Mouse (Mus musculus): ENCODE data around the gene Gc. TPM values are rescaled to one million over a fixed set of nuclear protein-coding genes. Genes with fewer than 3 reads are reported as not detected.
A peak's percentile ranks its signal among the peaks of the same experiment; 100 is the strongest.

The Gc gene
- polyA plus RNA-seq (2015; fragmentation: Nextera tagmentation; extraction: Ambion mirVana) = 30.1 and 52.2 TPM in 2 replicates

DNA sequence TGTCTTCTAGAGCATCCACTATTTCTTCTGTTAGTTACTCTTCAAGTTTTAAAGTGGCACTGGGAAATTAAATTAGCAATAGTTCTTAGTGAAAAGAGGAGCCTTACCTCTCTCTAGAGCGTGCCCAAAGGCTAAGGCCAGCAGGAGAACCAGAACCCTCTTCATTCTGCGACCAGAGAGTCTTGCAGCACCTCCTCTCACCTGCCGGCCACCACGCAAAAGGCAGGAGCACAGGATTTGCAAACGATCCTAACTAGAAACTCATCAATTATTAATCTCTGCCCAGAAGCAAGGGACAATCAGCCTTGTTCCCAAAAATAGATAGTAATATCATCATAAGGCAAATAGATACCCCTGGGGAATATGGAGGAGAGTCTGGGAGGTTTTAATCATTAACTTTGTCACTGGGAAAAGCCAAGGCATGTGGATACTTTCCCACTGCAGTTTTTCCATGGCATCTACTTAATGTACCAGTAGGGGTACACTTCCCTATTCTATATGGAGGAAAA lies at the start of gene Gc:
TSS of gene Gc (minus strand) at position 345 of the 509 bp plus-strand sequence.
- H3K27ac ChIP-seq = no peak within 1 kb of the TSS
- H3K4me2 ChIP-seq (replicated peaks) = no peak within 1 kb of the TSS
- no peaks in the 10 kb centered on the region for H3K36me3 ChIP-seq
- H3K9ac ChIP-seq = no peak within 1 kb of the TSS
- H3K27me3 ChIP-seq (replicated peaks) = no peaks in the 10 kb centered on the region
- no peaks in the 10 kb centered on the region for H3K4me1 ChIP-seq (replicated peaks)
- 61% methylated on average over 5 of the region's 5 CpGs for WGBS
- no peak within 1 kb of the TSS for H3K4me3 ChIP-seq (replicated peaks)
- H3K9me3 ChIP-seq = no peaks in the 10 kb centered on the region
- peak; percentile 61; the same call in 1 of the 2 replicates for ATAC-seq

DNA sequence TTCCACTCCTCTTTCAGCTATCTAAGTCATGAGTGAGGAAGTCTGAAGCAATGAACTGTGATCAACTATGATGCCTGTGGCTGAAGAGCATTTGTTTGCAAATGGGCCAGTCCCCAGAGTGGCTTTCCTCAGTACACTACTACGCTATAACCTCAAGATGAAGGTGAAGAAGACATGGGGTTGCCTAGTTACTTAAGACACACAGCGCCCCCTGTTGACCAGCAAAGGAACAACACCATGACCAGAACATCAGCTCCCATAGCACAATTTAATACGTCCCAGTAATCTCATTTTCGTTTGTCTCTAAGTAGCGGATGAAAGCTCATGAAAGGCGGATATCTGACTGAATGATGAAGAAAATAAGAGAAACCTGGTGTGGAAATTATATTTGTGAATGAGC lies 42.5 kb upstream of the Gc start:
- Histone ChIP-seq H3K36me3 (no peaks in the 10 kb centered on the region), H3K4me3 (replicated peaks) (no peak overlapping the region), H3K9ac (no peak overlapping the region), H3K4me1 (replicated peaks) (no peaks in the 10 kb centered on the region), H3K27ac (no peak overlapping the region), H3K4me2 (replicated peaks) (no peak overlapping the region), H3K27me3 (replicated peaks) (no peaks in the 10 kb centered on the region), H3K9me3 (no peaks in the 10 kb centered on the region)
- 65% methylated on average over 6 of the region's 6 CpGs for WGBS
- no peak for ATAC-seq

DNA sequence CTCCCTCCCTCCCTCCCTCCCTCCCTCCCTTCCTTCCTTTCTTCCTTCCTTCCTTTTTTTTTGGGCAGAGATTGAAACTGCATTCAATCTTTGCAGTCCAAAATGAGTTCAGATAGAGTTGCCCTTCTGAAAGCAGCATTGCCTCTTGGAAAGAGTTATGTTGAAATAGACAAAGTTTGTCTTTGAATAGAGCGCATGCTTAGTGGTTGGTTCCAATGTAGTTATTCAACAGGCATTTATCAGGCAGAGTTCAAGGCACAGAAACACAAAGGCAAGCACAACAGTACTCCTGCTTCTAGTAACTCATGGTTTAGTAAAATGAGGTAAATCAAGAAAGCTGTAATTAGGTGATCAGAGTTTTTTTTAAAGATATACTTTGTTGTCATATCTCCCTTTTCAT lies 34.9 kb upstream of the Gc start:
- 91% methylated on average over 1 of the region's 1 CpGs for WGBS
- Histone ChIP-seq H3K4me3 (replicated peaks) (no peak overlapping the region), H3K27me3 (replicated peaks) (no peaks in the 10 kb centered on the region), H3K9ac (no peak overlapping the region), H3K4me1 (replicated peaks) (no peaks in the 10 kb centered on the region), H3K4me2 (replicated peaks) (no peak overlapping the region), H3K27ac (no peak overlapping the region), H3K36me3 (no peaks in the 10 kb centered on the region), H3K9me3 (no peaks in the 10 kb centered on the region)
- no peak for ATAC-seq

DNA sequence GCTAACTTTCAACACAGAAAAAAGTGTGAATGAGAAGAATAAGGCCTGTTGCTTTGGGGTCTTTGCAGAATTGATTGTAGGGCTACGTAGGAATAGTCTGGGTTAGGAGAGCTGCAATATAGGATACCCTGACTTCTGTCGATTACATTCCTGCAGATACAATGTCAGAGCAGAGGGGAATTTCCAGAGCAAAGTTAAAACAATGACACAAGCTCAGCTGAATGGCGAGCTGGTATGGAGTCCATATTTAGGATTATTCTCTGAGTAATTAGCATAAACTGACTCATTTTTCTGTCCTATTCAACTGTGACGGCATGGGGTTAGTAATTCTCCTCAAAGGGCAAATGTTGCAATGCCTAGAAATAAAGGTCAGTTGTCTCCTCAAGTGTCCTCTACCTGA lies 12.8 kb upstream of the Gc start:
- ATAC-seq = no peak
- WGBS = 79% methylated on average over 4 of the region's 4 CpGs

DNA sequence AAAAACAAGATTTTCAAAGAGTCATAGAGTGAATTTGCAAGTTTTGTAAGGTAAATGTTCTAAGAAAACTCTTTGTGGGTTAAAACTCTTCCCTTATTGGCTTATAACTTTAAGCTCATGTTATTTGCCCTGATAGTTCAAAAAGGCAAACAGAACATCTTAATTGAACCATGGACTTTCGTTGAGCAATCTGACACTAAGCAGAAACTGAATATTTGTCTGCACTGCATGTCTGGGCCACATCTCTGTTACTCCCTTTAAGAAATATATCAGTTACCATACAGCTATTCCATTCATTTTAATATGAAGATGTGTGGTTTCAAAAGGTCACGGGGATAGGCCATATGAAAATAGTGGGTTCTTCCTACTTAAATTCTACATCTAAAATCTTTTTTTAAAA lies 10.2 kb upstream of the Gc start:
- no peak overlapping the region for H3K4me3 ChIP-seq (replicated peaks)
- peak; percentile 59; the same call in 1 of the 2 replicates for ATAC-seq
- H3K27me3 ChIP-seq (replicated peaks) = no peaks in the 10 kb centered on the region
- no peaks in the 10 kb centered on the region for H3K4me1 ChIP-seq (replicated peaks)
- H3K9me3 ChIP-seq = no peaks in the 10 kb centered on the region
- no peaks in the 10 kb centered on the region for H3K36me3 ChIP-seq
- WGBS = 63% methylated on average over 2 of the region's 2 CpGs
- H3K4me2 ChIP-seq (replicated peaks) = no peak overlapping the region
- no peak overlapping the region for H3K27ac ChIP-seq
- H3K9ac ChIP-seq = no peak overlapping the region

More for the DNA sequence above, 12.8 kb upstream of the Gc start:
- Histone ChIP-seq H3K9ac (no peak overlapping the region), H3K4me1 (replicated peaks) (no peaks in the 10 kb centered on the region), H3K36me3 (no peaks in the 10 kb centered on the region), H3K4me3 (replicated peaks) (no peak overlapping the region), H3K27me3 (replicated peaks) (no peaks in the 10 kb centered on the region), H3K9me3 (no peaks in the 10 kb centered on the region), H3K4me2 (replicated peaks) (no peak overlapping the region), H3K27ac (no peak overlapping the region)

DNA sequence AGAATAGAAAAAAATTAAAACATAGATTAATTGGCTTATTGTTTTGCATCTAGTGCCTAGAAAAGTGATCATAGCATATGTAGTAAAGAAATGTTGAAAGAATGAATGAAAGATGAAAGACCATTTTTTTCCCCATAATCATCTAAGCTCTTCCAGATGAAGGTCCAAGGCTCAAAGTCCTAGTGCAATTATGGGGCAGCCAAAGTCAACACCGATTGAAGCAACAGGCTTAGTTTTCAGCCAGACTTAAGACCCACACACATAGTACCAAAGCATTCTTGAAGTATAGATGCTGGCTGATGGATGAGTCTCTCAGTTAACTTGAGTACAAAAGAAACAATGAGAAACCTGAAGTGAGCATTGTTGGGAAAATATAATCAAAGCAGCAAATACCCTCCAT lies 9.3 kb upstream of the Gc start:
- 59% methylated on average over 1 of the region's 1 CpGs for WGBS
- peak; percentile 83 for ATAC-seq
- Histone ChIP-seq H3K36me3 (no peaks in the 10 kb centered on the region), H3K4me1 (replicated peaks) (no peaks in the 10 kb centered on the region), H3K4me3 (replicated peaks) (no peak overlapping the region), H3K9me3 (no peaks in the 10 kb centered on the region), H3K4me2 (replicated peaks) (no peak overlapping the region), H3K27ac (no peak overlapping the region), H3K9ac (no peak overlapping the region), H3K27me3 (replicated peaks) (no peaks in the 10 kb centered on the region)

DNA sequence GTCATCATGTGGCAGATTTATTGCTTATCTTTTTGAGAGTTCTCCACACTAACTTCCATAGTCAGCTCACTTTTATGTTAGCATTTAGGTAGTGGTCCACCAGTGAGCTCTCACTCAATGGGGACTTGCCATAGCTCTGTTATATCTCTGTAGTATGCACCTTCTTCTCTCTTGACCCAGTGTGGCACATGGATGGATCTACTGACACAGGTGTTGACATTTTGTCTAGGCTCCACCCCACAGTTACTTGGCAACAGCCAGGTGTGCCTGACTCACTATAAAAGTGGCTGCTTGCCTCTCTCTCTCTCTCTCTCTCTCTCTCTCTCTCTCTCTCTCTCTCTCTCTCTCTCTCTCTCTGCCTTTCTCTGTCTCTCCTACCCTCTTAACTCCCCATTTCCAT lies 8.6 kb upstream of the Gc start:
- no peaks in the 10 kb centered on the region for H3K9me3 ChIP-seq
- no peak overlapping the region for H3K27ac ChIP-seq
- no peak for ATAC-seq
- no peaks in the 10 kb centered on the region for H3K4me1 ChIP-seq (replicated peaks)
- H3K4me2 ChIP-seq (replicated peaks) = no peak overlapping the region
- no peak overlapping the region for H3K9ac ChIP-seq
- H3K36me3 ChIP-seq = no peaks in the 10 kb centered on the region
- no peaks in the 10 kb centered on the region for H3K27me3 ChIP-seq (replicated peaks)
- no peak overlapping the region for H3K4me3 ChIP-seq (replicated peaks)

DNA sequence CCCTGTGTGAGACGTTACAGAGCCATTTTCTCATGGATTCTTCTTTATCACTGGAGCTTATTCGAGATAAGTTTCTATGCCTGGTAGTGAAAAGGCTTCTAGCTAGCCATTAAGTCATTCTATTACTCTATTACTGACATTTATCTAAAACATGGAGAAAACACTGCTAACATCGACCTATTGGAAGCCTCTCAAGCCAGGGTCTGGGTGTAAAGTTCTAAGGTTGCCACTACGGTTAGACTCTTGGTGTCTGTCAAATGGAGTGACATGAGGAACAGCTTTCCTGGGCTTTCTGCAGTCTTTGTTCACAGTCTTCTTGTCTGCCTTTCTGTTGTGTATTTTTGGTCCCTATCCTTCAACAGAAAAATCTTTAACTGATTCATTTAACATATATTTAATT lies 4.1 kb upstream of the Gc start:
- H3K27me3 ChIP-seq (replicated peaks) = no peaks in the 10 kb centered on the region
- H3K9me3 ChIP-seq = no peaks in the 10 kb centered on the region
- H3K4me3 ChIP-seq (replicated peaks) = no peak overlapping the region
- ATAC-seq = no peak
- H3K9ac ChIP-seq = no peak overlapping the region
- no peaks in the 10 kb centered on the region for H3K36me3 ChIP-seq
- H3K27ac ChIP-seq = no peak overlapping the region
- no peak overlapping the region for H3K4me2 ChIP-seq (replicated peaks)
- H3K4me1 ChIP-seq (replicated peaks) = no peaks in the 10 kb centered on the region
- 67% methylated on average over 4 of the region's 4 CpGs for WGBS

DNA sequence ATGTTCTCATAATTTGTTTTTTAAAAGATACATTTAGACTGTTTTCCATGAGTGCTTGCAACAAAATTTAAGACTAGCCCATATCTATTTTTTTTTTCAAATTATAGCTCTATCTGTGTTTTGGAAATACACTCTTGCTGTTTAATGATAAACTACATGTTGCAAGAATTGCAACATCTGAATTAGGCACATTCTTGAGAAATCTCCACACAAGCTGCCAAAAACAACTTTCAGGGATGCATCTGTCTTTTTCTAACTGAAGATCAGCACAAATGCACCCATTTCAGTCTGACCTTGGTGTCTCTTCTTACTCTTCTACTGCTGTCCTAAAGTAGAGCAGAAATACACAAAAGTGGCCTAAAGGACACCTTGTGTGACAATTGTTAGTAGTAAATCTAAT lies 1.9 kb upstream of the Gc start:
- Histone ChIP-seq H3K9ac (no peak overlapping the region), H3K4me1 (replicated peaks) (no peaks in the 10 kb centered on the region), H3K4me2 (replicated peaks) (no peak overlapping the region), H3K4me3 (replicated peaks) (no peak overlapping the region), H3K9me3 (no peaks in the 10 kb centered on the region), H3K27me3 (replicated peaks) (no peaks in the 10 kb centered on the region), H3K27ac (no peak overlapping the region), H3K36me3 (no peaks in the 10 kb centered on the region)
- no peak for ATAC-seq

DNA sequence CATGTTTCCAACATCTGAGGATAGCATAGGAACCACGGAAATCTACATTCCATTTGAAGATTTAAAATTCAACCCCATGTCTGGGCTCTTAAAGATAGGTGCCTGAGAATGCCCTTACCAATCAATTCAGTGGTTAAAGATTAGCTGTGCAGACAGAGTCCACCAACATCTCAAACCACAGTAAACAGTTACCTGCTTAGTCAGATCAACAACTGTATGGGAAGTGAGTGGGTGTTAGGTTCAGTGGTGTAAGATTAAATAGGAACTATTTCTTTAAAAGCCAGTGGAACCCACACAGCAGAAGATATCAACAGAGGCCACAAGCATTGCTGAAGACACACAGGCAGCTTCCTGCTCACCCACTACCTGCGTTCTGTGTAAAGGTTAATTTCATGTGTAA lies 1.3 kb upstream of the Gc start:
- no peak; the same call in 1 of the 2 replicates for ATAC-seq
- Histone ChIP-seq H3K4me2 (replicated peaks) (no peak overlapping the region), H3K36me3 (no peaks in the 10 kb centered on the region), H3K27ac (no peak overlapping the region), H3K9ac (no peak overlapping the region), H3K4me1 (replicated peaks) (no peaks in the 10 kb centered on the region), H3K4me3 (replicated peaks) (no peak overlapping the region), H3K27me3 (replicated peaks) (no peaks in the 10 kb centered on the region), H3K9me3 (no peaks in the 10 kb centered on the region)
- WGBS = 66% methylated on average over 2 of the region's 2 CpGs

DNA sequence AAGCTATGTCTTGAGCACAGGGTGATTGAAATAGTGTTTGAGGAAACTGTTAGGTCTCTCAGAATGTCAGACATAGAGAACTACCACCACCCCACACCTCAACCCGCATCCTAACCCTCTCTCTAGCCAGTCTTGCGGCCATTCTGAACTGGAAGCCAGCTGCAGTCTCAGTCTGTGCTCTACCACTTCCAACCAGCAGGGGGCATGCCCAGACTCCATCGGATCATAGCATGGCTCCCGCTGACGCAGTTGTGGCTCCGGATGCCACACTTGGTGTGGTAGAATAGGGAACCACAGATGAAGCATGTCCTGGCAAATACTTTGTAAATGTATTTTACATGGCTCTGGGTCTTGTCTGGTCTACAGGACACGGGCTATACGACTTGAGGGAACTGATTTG lies 2.2 kb downstream of the Gc start:
- Histone ChIP-seq H3K4me3 (replicated peaks) (no peak overlapping the region), H3K4me2 (replicated peaks) (no peak overlapping the region), H3K9me3 (no peaks in the 10 kb centered on the region), H3K27ac (no peak overlapping the region), H3K36me3 (no peaks in the 10 kb centered on the region), H3K27me3 (replicated peaks) (no peaks in the 10 kb centered on the region), H3K4me1 (replicated peaks) (no peaks in the 10 kb centered on the region), H3K9ac (no peak overlapping the region)
- no peak for ATAC-seq
- WGBS = 47% methylated on average over 8 of the region's 8 CpGs

DNA sequence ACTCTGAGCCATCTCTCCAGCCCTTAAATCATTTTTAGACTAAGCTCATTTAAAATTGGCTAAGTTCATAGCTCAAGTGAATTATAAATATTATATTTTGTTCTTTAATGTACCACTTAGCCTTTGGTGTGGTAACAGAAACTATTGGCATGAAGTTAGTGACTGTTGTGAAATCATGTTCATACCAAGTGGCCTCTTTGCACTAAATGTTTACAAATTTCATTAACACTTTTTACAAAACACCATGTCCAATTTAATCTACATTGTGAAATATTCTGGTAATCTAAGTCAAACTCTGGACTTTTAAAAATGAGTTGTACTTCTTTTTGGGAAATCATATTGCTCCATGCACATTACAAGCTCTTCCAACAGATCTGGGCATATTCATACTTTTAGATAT lies 6.9 kb downstream of the Gc start:
- Histone ChIP-seq H3K4me1 (replicated peaks) (no peaks in the 10 kb centered on the region), H3K9me3 (no peaks in the 10 kb centered on the region), H3K36me3 (no peaks in the 10 kb centered on the region), H3K9ac (no peak overlapping the region), H3K27me3 (replicated peaks) (no peaks in the 10 kb centered on the region), H3K4me3 (replicated peaks) (no peak overlapping the region), H3K27ac (no peak overlapping the region), H3K4me2 (replicated peaks) (no peak overlapping the region)
- no peak for ATAC-seq

DNA sequence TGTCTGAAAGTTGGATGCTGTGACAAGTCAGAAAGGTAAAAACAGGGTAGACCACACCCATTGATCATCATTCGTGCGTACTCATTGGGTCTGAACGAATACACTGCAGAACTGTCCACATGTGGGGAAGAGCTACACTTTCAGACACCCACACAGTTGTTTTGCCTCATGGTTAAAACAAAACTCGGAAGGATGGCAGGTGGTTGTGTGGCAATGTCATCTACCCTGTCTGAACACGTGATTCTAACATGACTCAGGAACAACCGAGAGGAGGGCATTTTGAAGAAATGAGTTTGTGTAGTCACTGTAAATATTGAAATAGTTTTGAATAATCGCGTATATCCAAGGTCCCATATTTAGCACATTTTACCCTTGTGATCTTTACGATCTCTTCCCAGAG lies 8.4 kb downstream of the Gc start:
- ATAC-seq = no peak
- WGBS = 84% methylated on average over 9 of the region's 9 CpGs
- Histone ChIP-seq H3K27ac (no peak overlapping the region), H3K4me2 (replicated peaks) (no peak overlapping the region), H3K9me3 (no peaks in the 10 kb centered on the region), H3K4me1 (replicated peaks) (no peaks in the 10 kb centered on the region), H3K36me3 (no peaks in the 10 kb centered on the region), H3K27me3 (replicated peaks) (no peaks in the 10 kb centered on the region), H3K4me3 (replicated peaks) (no peak overlapping the region), H3K9ac (no peak overlapping the region)

DNA sequence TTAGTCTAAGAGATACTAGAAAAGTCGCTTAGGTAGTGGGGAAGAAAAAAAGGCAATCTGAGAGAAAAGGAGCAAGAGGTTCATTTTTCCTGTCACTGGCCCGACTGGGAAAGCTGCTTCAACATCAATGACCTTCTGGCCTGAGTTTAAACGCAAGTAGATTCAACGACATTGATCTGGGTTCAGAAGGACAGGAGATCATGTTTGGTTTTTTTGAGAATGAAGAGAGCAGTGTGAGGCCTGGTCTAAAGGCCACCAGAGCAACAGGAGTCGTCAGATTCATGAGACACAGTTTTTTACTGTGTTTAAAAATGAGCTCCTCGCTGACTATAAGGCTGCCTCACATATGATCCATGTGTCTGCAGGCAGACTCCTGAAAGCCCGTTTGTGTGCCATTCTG lies 9.7 kb downstream of the Gc start:
- Histone ChIP-seq H3K4me3 (replicated peaks) (no peak overlapping the region), H3K9me3 (no peaks in the 10 kb centered on the region), H3K9ac (no peak overlapping the region), H3K4me1 (replicated peaks) (no peaks in the 10 kb centered on the region), H3K27me3 (replicated peaks) (no peaks in the 10 kb centered on the region), H3K36me3 (no peaks in the 10 kb centered on the region), H3K4me2 (replicated peaks) (no peak overlapping the region), H3K27ac (no peak overlapping the region)
- 41% methylated on average over 7 of the region's 7 CpGs for WGBS
- no peak for ATAC-seq

Data from intestine, embryonic 15.5 days (tissue).